Mouse (Mus musculus) layer of hippocampus, postnatal 25 days (tissue): ENCODE measurements around the gene Gm9508. TPM values are rescaled to one million over a fixed set of nuclear protein-coding genes. Genes with fewer than 3 reads are reported as not detected.

Experiments used
- DNase-seq, 2 experiments: peaks; one replicate each; pipeline ENCODE4 v3.0.0; 2022; ENCODE audit warnings: mixed read lengths in 2 of 2, low spot score in 1 of 2; ENCODE audit errors: extremely low spot score in 1 of 2
- total RNA-seq, 2 experiments: library from RNA; stranded (reverse); gene quantifications; 2 replicates each; pipeline ENCODE4 v1.2.3; 2021

The Gm9508 gene
- total RNA-seq, 2 experiments from 2014 or later: not detected

- no peak for DNase-seq
Observed at GRCm38 (mm10) chr10:77671519-77671918, 25.5 kb downstream of the Gm9508 start.

- DNase-seq: no peak
Observed at GRCm38 (mm10) chr10:77670710-77671109, 26.3 kb downstream of the Gm9508 start.

GRCm38 (mm10) chr10:77667402-77667801 is 29.6 kb downstream of the Gm9508 start:
- DNase-seq: no peak

- DNase-seq: no peak
Observed at GRCm38 (mm10) chr10:77666342-77666741, 30.7 kb downstream of the Gm9508 start.

- no peak for DNase-seq
Observed at GRCm38 (mm10) chr10:77663949-77664665, 32.9 kb downstream of the Gm9508 start.

GRCm38 (mm10) chr10:77658286-77658994 is 38.6 kb downstream of the Gm9508 start:
- DNase-seq: no peak

- no peak for DNase-seq
Observed at GRCm38 (mm10) chr10:77652046-77652445, 45.0 kb downstream of the Gm9508 start.

GRCm38 (mm10) chr10:77647901-77648300 is 49.1 kb downstream of the Gm9508 start:
- DNase-seq: no peak

GRCm38 (mm10) chr10:77647461-77647860 is 49.6 kb downstream of the Gm9508 start:
- no peak for DNase-seq

Other genes starting within 250 kb of the Gm9508 start
- 10 to 100 TPM; 32.8 to 33.1 TPM for gene Fam207a, start 181.4 kb downstream of the Gm9508 start, total RNA-seq
- 1 to 10 TPM; 3.4 to 4.1 TPM for gene Itgb2, start 167.0 kb downstream of the Gm9508 start, total RNA-seq
- 10 to 100 TPM; 68.2 to 69.4 TPM for gene Pttg1ip, start 115.5 kb downstream of the Gm9508 start, total RNA-seq
- gene Sumo3, start 91.1 kb downstream of the Gm9508 start, total RNA-seq: 100 to 1,000 TPM; 116 to 128 TPM
- 10 to 100 TPM; 29.0 to 29.8 TPM for gene Gm49325, start 91.0 kb downstream of the Gm9508 start, total RNA-seq
- 10 to 100 TPM; 69.8 to 88.4 TPM for gene Ube2g2, start 75.0 kb downstream of the Gm9508 start, total RNA-seq
- not detected for gene Tspear, start 10.7 kb downstream of the Gm9508 start, total RNA-seq
- not detected for gene Gm19402, start 6.5 kb downstream of the Gm9508 start, total RNA-seq
- not detected for gene Gm10272, start 9.4 kb upstream of the Gm9508 start, total RNA-seq
- gene Gm10024, start 14.2 kb upstream of the Gm9508 start, total RNA-seq: not detected
- not detected for gene Gm10142, start 18.6 kb upstream of the Gm9508 start, total RNA-seq
- gene Krtap12-1, start 23.4 kb upstream of the Gm9508 start, total RNA-seq: not detected
- not detected for gene Gm10100, start 29.3 kb upstream of the Gm9508 start, total RNA-seq
- not detected for gene Gm18596, start 45.4 kb upstream of the Gm9508 start, total RNA-seq
- not detected for gene Gm9736, start 54.1 kb upstream of the Gm9508 start, total RNA-seq
- not detected for gene Gm3233, start 62.4 kb upstream of the Gm9508 start, total RNA-seq
- gene Gm3238, start 74.1 kb upstream of the Gm9508 start, total RNA-seq: not detected
- not detected for gene Gm7138, start 79.7 kb upstream of the Gm9508 start, total RNA-seq
- not detected for gene Gm3250, start 85.3 kb upstream of the Gm9508 start, total RNA-seq
- not detected for gene Gm7137, start 91.0 kb upstream of the Gm9508 start, total RNA-seq
- not detected for gene Gm9639, start 97.8 kb upstream of the Gm9508 start, total RNA-seq
- not detected for gene Gm19668, start 101.9 kb upstream of the Gm9508 start, total RNA-seq
- gene Gm9507, start 114.6 kb upstream of the Gm9508 start, total RNA-seq: not detected
- gene Gm2696, start 117.4 kb upstream of the Gm9508 start, total RNA-seq: not detected
- gene Krtap10-4, start 129.9 kb upstream of the Gm9508 start, total RNA-seq: not detected
- not detected for gene Krtap10-10, start 138.7 kb upstream of the Gm9508 start, total RNA-seq
- not detected for gene Gm36176, start 149.6 kb upstream of the Gm9508 start, total RNA-seq
- not detected for gene Gm10318, start 155.6 kb upstream of the Gm9508 start, total RNA-seq
- gene Gm3285, start 164.7 kb upstream of the Gm9508 start, total RNA-seq: not detected
- gene Lrrc3, start 205.3 kb upstream of the Gm9508 start, total RNA-seq: 1 to 10 TPM; 5.0 to 5.2 TPM